Mouse (Mus musculus): Measurements from ENCODE around the gene Magea1.
"Not testable (repeated sequence)": the region's sequence is repeated elsewhere in the genome, so short reads cannot be mapped to it uniquely, and the experiment has no call there.

Magea1 gene

DNA sequence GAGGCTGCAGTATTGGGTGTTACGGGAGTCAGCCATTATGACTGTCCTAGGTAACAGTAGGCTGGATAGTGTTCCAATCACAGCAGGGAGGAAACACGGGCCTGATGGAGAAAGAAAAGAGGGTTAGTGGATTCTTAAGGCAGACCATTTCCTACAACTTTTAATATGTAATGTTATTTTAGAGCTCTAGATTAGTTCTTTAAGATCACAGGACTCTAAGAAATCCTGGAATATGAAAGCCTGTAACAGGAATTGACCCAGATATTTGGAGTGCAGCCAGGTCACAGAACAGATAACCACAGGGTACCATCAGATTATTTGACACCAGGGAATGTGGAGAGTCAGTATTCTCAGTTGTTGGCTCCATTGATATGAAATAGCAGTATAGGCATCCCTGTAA is at the start of gene Magea1:
Gene Magea1, minus strand, starts transcription at position 101 of the 400 bp plus-strand sequence.
- not testable (repeated sequence) for DNase-seq

DNA sequence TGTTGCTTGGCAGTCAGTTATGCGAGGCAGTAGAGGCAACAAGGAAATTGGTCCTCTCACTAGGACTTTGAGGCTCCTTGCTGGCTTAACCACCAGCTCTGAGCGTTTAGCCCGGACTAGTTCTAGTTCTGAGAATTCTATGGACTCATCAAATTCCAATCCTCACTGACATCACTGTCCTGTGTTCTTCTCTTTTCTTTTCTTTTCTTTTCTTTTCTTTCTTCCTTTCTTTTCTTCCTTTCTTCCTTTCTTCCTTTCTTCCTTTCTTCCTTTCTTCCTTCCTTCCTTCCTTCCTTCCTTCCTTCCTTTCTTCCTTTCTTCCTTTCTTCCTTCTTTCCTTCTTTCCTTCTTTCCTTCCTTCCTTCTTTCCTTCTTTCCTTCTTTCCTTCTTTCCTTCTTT is 38.7 kb upstream of the Magea1 start, which contains the start of gene Cldn34b2:
Gene Cldn34b2, minus strand, starts transcription at position 101 of the 400 bp plus-strand sequence.
- not testable (repeated sequence) for DNase-seq

DNA sequence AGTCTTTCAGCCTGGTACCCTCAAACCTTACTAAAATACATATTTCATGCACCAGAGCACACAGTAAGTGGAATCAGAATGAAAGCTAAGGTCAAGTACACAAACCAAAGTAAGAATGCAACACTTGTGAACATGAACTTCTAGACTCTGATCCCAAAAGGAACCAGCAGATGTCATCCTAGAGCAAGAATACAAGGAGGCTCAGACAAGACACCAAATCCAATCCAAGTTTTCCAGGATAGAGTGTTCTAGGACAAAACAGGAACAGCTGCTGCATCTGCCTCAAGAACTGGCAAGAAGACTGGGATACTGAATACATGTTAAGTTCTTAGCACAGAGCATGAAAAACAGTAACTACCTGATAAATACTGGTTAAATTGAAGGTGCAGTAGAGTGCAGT is 8.4 kb upstream of the Magea1 start:
- DNase-seq = no peak

DNA sequence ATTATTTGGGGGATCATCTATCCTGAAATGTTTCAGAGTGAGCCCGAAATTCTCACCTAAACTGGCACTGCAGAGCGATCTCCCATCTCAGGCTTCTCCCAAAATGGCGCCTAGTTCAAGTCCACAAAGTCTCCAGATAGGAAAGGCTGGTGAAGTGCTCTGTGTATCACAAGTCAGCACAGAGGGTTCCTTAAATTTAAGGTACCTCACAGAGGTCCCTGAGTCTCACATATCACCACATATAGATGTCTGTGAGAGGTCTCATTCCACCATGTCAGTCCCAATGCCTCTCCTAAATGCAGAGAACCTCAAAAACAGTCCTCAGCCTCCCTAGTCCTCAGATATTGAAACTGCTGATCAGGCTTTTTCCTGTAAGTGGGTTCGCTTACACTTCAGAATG is 4.0 kb upstream of the Magea1 start, which contains the start of gene Magea2:
Gene Magea2, minus strand, starts transcription at position 101 of the 400 bp plus-strand sequence.
- DNase-seq = not testable (repeated sequence)

DNA sequence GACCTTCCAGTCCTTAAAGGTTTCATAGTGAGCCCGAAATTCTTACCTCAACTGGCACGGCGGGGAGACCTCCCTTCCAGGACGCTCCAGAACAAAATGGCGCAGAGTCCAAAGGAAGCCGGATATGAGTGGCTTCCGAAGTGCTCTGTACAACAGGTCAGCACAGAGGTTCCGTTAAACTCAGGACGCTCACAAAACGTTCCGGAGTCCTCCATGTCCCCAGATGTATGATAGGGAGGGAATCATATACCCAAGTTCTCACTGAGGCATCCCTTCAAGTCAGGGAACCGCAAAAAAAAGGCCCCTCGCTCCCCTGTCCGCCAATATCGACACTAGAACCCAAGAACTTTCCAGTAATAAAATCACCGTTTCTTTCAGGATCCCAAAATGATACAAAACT is 26.5 kb downstream of the Magea1 start, which contains the start of gene Magea5:
Gene Magea5, minus strand, starts transcription at position 101 of the 400 bp plus-strand sequence.
- DNase-seq = not testable (repeated sequence)

Data from right cerebral cortex, postnatal 4 days (tissue).